Mouse (Mus musculus) left cerebral cortex, postnatal 25 days (tissue): Measurements from ENCODE around the gene Ctnnd2. TPM values are rescaled to one million over a fixed set of nuclear protein-coding genes. Genes with fewer than 3 reads are reported as not detected.

ENCODE experiments used
- DNase-seq, 2 experiments: peaks; one replicate each; pipeline ENCODE4 v3.0.0; 2022; ENCODE audit warnings: low spot score in 2 of 2, mixed read lengths in 1 of 2
- intact Hi-C: fragments of 180-260 bp; cut with DNase I; formaldehyde crosslinking; loops from one replicate; pipeline ENCODE4 v1.15.1; 2025
- total RNA-seq, 2 experiments: library from RNA; stranded (reverse); gene quantifications; 2 replicates each; pipeline ENCODE4 v1.2.3; 2021

Gene Ctnnd2
- total RNA-seq, 2 experiments from 2014 or later, result 251 to 266 TPM

- intact Hi-C loops, result no loop called here
Measured at GRCm38 (mm10) chr15:31004468-31004867, 832.1 kb downstream of the Ctnnd2 start.

GRCm38 (mm10) chr15:31004976-31005375 lies 832.6 kb downstream of the Ctnnd2 start:
- DNase-seq, result no peak
- intact Hi-C loops, result no loop called here

More at GRCm38 (mm10) chr15:31004468-31004867, 832.1 kb downstream of the Ctnnd2 start:
- no peak for DNase-seq

GRCm38 (mm10) chr15:31006050-31006824 lies 833.8 kb downstream of the Ctnnd2 start:
- no peak for DNase-seq
- intact Hi-C loops, result no loop called here

GRCm38 (mm10) chr15:31006825-31007157 lies 834.4 kb downstream of the Ctnnd2 start:
- intact Hi-C loops, result no loop called here
- no peak for DNase-seq

- no peak for DNase-seq
- intact Hi-C loops, result no loop called here
Measured at GRCm38 (mm10) chr15:31008594-31008993, 836.2 kb downstream of the Ctnnd2 start.

- intact Hi-C loops, result no loop called here
- DNase-seq, result no peak
Measured at GRCm38 (mm10) chr15:31020769-31021168, 848.4 kb downstream of the Ctnnd2 start.

GRCm38 (mm10) chr15:31022012-31022411 lies 849.6 kb downstream of the Ctnnd2 start:
- DNase-seq, result peak; percentile 26 to 34
- intact Hi-C loops, result no loop called here

GRCm38 (mm10) chr15:31022497-31022896 lies 850.1 kb downstream of the Ctnnd2 start:
- intact Hi-C loops, result no loop called here
- DNase-seq, result peak; percentile 18 to 49

- intact Hi-C loops, result no loop called here
- no peak for DNase-seq
Measured at GRCm38 (mm10) chr15:31023766-31024165, 851.4 kb downstream of the Ctnnd2 start.

GRCm38 (mm10) chr15:31027448-31028230 lies 855.2 kb downstream of the Ctnnd2 start:
- intact Hi-C loops, result no loop called here
- DNase-seq, result no peak

- no peak for DNase-seq
- intact Hi-C loops, result no loop called here
Measured at GRCm38 (mm10) chr15:31044983-31045382, 872.6 kb downstream of the Ctnnd2 start.

GRCm38 (mm10) chr15:31051496-31051895 lies 879.1 kb downstream of the Ctnnd2 start:
- intact Hi-C loops, result no loop called here
- peak in 1 of 2 experiments; percentile 32 for DNase-seq

GRCm38 (mm10) chr15:31056145-31056544 lies 883.8 kb downstream of the Ctnnd2 start:
- no peak for DNase-seq
- intact Hi-C loops, result no loop called here

GRCm38 (mm10) chr15:31058315-31058714 lies 885.9 kb downstream of the Ctnnd2 start:
- DNase-seq, result no peak
- intact Hi-C loops, result no loop called here

GRCm38 (mm10) chr15:31063734-31064133 lies 891.3 kb downstream of the Ctnnd2 start:
- no peak for DNase-seq
- intact Hi-C loops, result no loop called here

GRCm38 (mm10) chr15:31068127-31068526 lies 895.7 kb downstream of the Ctnnd2 start:
- peak in 1 of 2 experiments; percentile 26 for DNase-seq
- intact Hi-C loops, result no loop called here

GRCm38 (mm10) chr15:31070311-31070710 lies 897.9 kb downstream of the Ctnnd2 start:
- no peak for DNase-seq
- intact Hi-C loops, result no loop called here
